Mouse (Mus musculus) induced T-regulatory cell, adult 2 months (primary cell): ENCODE results near the gene Cubn.

Experiments used
- DNase-seq: peaks from one replicate; pipeline ENCODE4 v3.0.0-alpha.2; 2012; ENCODE audit warnings: low read depth

The Cubn gene

DNA sequence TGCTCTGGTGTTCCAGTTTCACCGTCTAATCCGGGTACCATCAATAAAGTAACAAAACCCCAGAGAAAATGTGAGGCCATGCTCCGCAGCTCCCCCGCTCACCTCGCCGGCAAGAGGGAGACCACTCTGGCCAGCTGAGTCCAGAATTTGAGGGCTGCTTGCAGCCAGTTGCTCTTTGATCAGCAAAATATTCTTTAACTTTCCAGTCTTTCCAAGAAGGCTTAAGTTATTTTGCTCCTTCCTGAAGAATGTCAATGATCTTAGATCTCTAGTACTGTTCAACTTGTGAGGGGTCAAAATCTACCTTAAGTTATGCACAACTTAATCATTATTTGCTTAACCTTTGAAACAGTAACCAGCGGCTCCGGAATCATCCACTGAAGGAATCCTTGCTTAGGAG, at the start of gene Cubn:
TSS of gene Cubn (minus strand) at position 80 of the 400 bp plus-strand sequence.
- DNase-seq: no peak

DNA sequence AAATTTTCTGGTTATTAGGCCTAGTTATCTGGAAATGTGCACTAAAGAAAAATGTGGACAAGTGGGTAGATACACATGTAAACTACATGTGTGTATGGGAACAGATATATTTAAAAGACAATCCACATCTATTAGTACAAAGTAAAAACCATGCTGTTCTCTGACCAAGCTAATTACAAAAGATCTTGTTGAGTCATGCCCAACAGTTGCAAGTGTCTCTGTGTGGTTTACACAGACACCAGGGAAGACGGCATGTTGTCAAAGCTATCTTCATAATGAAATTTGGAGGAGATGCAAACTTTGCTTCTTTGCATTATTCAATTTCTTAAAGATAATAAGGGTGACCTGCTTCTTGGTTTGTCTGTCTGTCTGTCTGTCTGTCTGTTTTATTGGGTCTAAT, 48.2 kb upstream of the Cubn start:
- DNase-seq: no peak

- DNase-seq: peak; percentile 50
Measured at GRCm38 (mm10) chr2:13538704-13539377, 47.2 kb upstream of the Cubn start.

GRCm38 (mm10) chr2:13538258-13538657, 46.6 kb upstream of the Cubn start:
- DNase-seq: peak; percentile 22

GRCm38 (mm10) chr2:13537733-13538132, 46.1 kb upstream of the Cubn start:
- peak; percentile 79 for DNase-seq

DNA sequence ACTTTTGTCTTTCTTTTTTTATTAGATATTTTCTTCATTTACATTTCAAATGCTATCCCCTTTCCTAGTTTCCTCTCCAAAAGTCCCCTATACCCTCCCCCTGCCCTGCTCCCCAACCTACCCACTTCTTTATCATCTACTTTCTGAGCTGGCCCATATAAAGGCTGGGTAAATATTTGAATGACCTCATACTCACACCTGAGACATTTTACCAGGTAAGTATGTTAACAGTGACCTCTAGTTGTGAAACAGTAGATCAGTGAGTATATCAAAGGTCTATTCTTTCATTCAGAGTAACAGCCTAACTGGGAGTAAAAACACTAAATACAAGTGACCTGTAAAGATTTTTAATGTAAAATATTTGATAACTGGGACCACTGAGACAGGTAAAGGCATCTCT, 45.1 kb upstream of the Cubn start:
- peak; percentile 47 for DNase-seq

- DNase-seq: no peak
Measured at GRCm38 (mm10) chr2:13530639-13531038, 39.0 kb upstream of the Cubn start.

DNA sequence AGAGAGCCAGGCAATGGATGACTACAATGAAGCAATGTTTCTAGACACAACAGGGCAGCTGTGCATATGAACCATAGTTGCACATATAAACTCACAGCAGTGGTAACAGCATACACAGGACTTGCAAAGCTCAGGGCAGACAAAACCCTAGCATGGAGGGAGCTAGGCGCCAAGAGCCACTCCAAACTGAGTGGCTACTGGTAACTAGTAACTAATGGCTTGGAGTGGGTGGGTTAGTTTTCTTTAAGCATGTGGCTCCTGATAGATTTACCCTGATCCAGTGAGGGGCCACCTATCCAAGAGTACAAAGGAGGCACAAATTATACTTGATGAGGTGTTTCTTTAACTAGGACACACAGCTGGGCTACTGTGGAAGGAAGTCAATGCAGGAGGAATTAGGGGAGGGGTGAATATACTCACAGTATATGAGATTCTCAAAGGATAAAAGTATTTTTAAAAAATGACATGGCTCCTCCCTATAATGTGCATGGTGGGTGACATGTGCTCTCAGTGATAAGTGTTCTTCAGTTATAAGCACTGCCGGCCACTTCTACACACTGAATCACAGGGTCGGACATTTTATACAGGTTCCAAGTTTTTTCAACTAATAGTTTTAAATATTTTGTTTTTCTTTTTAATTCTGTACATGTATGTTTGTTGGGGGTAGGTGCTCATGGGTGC, 37.8 kb upstream of the Cubn start:
- no peak for DNase-seq

- DNase-seq: no peak
Measured at GRCm38 (mm10) chr2:13527531-13527930, 35.9 kb upstream of the Cubn start.

GRCm38 (mm10) chr2:13527125-13527524, 35.5 kb upstream of the Cubn start:
- no peak for DNase-seq

GRCm38 (mm10) chr2:13526205-13526604, 34.6 kb upstream of the Cubn start:
- no peak for DNase-seq

DNA sequence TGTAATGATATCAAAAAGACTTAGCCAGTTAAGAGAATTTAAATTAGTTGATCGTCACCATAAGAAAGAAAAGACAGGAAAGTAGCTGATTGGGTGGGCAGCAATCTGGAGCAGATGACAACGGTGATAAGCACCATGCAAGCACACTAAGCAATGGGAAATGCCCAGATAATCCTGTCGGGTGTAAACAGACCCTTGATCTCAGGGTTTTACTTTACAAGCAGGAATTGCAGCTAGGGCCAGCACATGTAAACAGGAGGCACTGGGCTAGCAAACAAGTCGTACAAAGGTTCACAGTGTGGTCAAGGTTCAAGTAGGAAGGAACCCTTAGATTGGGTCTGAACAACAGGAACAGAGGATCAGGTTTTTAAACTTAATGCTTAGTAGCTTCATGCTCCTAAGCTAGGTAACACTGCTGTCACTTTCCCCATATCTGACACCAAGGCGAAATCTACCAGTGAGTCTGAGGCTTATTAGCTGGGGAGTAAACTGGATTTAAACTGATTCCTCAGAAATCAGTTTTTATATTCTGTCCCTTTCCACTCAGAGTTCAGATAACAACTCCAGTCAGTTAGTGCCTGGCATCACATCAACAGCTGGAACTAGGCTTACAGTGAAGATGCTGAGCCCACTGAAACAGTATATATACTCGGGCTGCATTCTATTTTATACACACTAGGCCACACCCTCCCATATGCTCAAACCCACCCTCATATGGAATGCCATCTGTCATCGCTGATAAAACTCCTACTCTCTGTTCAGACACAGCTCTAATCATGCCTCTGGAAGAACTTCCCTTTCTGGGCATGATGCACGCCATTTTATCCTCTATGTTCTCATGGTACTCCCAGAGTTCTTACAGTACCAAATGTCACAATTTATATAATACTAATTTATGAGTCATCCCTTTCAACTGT, 32.2 kb upstream of the Cubn start:
- DNase-seq: no peak

- DNase-seq: no peak
Measured at GRCm38 (mm10) chr2:13522106-13522505, 30.5 kb upstream of the Cubn start.

GRCm38 (mm10) chr2:13514949-13515348, 23.3 kb upstream of the Cubn start:
- no peak for DNase-seq

DNA sequence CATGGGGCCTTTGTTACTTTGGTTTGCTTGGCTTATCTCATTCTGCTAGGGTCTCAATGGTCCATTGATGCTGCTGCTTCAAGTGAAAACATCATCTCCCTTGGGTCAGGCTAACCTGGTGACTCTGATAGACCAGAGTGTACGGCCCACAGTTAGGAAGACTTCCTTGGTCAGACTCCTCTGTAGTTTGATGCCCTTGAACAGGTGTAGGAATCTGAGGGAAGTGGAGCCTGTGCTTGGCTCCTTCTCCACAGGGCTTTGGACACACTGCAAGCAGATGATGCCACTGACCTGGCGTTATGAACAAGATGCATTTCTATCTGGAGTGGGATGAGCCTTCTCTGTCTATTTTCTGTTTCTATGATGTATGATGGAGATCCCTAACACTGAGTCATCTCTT, 11.1 kb upstream of the Cubn start:
- no peak for DNase-seq

DNA sequence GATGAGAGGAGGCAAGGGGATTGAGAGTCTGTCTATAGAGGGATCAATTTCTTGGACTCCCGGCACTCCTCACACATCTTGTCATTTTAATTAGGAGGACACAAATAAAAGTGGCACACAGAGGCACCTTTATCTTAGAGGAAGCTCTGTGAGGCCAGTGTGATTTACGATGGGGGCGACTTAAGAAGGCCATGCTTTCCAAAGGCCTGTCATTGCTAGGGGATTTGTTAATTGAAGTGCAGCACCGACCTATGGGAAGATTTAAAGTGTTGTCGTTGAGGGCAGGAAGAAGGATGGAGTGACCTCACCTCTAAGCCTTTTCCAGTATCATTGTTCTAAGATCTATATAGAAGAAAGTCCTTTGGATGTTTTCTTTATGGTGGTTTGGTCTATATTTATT, 9.9 kb upstream of the Cubn start:
- DNase-seq: no peak

- no peak for DNase-seq
Measured at GRCm38 (mm10) chr2:13500298-13500999, 8.8 kb upstream of the Cubn start.

DNA sequence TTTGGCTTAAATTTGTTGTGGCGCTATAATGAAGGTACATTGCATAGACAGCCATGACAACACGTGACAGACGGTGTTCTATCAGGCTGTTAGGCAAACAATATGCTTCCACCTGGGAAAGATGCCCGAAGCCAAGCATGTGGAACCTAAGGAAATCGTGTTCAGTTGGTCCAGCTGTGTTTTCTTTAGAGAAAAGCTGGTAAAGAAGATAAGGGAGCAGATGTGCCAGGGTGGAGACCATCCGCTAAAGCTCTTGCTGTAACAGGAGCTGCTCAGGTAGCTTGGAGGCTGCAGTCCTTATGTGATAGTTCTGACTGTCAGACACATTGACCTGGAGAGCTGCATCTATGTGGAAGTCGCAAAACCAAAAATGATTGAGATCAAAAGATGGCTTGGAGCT, 7.6 kb upstream of the Cubn start:
- DNase-seq: no peak

DNA sequence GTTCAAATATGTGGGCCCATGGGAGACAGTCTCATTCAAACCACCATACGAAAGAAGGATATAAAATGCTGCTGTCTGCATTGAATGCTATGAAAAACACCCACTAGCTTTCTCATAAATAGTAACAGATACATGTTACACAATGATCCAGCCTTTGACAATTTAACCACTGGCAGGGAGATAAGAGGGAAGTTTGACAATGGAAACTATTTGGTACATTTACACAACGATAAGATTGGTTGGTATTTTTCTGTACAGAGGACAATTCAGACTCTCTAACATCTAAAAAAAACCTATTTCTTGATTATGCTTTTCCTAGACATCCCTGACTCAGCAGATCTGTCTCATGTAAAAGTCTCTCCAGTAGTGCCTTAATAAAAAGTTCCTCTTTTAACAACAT, 4.5 kb upstream of the Cubn start:
- no peak for DNase-seq

DNA sequence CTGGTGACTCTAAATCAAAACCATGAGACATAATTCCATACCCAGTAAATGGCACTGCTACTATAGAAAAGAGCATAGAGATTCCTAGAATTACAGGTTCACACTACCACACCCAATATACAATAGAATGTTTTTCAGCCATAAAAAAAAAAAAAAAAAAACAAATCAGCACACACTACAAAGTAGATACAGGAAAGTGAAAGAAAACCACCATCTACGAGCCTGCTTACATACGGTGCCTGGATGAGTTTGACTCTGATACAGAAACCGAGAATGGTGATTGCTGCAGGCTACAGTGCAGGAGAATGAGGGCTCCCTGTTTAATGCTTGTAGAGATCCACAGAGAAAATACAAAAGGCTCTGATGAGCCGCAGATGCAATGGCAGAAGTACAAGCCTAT, 1.3 kb upstream of the Cubn start:
- DNase-seq: peak; percentile 70

- no peak for DNase-seq
Measured at GRCm38 (mm10) chr2:13490480-13490879, 1.1 kb downstream of the Cubn start.

GRCm38 (mm10) chr2:13486470-13486869, 5.1 kb downstream of the Cubn start:
- no peak for DNase-seq
